Mouse (Mus musculus) frontal cortex, postnatal 25 days (tissue): ENCODE measurements around the gene Gm13723.

Experiments
- DNase-seq, 2 experiments: peaks; one replicate each; pipeline ENCODE4 v3.0.0; 2022; ENCODE audit warnings: low spot score in 2 of 2

The Gm13723 gene

DNA sequence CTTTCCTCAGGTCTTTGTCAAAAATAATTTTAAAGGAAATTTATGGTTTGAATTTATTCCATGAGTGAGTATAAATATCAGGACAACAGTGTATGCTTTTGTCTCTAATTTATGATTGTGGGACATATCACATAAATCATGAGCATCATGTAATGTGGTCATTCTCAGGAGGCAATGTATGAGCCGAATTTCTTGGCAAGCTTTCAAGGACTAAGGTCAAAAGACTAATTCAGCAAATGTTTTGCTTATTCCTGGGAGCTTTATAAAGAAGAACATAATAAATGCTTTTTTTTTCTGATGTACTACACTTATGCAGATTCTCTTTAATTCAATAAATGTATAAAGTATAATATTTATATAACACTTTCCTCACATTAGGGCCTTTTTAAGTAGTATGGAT, at the start of gene Gm13723:
Gene Gm13723 (minus strand): TSS at position 101 of the 400 bp plus-strand sequence.
- no peak for DNase-seq

DNA sequence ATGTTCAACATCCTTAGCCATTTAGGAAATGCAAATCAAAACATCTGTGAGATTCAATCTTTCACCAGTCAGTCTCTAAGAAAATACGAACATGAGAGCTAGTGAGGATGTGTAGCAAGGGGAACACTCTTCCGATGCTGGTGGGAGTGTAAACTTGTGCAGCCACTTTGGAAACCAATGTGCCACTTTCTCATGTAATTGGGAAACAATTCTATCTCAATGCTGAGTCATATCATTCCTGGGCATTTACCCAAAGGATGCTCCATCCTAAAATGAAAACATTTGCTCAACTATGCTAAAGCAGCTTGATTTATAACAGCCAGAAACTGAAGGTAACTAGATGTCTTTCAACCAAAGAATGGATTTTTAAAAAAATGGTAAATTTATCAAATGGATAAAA, 31.0 kb upstream of the Gm13723 start:
- DNase-seq, result no peak

DNA sequence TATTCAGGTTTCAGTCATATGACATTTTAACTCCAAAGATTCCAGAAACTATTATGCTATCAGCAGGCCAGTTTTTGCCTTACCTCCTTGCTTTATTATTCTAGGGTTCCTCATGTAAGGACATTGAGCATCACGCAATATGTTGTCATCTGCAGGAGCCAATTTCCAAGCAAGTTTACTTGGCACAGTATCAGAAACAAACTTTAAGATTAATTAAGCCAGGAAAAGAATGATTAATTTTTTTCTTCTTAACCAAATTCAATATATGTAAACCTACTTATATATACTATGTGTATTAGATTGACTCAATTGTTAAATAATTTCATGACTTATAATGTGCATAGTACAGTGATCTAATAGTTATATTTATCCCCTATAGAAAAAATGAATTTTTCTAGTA, 17.5 kb upstream of the Gm13723 start, which contains the start of gene Olfr1097:
Gene Olfr1097 (minus strand): TSS at position 101 of the 400 bp plus-strand sequence.
- DNase-seq, result no peak

DNA sequence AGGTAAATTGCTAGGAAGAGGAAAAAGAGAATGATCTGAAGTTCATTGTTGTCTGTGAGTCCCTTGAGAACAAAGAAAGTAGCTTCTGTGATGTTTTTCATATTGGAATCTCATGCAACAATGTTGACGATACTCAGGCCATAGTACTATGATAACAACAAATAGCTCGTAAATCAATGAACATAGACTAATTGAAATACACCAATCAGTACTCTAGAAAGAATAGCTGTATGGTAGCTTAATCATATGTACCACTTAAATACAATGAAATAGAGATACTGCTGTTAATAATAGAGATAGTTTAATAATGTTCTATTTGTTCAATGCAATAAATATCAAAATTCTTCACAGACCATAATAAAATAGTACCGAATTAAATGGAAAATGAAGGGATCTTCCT, 23.0 kb downstream of the Gm13723 start, which contains the start of gene Olfr1095:
Gene Olfr1095 (minus strand): TSS at position 101 of the 400 bp plus-strand sequence.
- DNase-seq, result no peak

DNA sequence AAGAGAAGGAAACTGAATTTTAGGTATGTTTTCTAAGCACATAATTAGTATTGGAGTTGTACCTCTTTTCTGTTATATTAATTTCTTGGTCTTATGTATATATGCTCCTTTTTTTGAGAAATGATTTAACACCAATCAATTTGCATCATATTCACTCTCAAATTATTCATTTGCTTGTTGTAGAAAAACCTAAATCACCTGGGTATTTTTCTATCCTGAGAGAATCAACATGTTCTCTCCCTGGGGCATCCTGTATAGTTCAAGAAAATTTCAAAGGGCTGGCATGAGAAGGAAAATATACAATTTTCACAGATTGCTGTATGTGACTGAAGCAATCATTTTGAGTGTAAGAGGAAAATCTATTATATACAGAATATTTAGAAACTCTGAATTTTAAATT, 50.2 kb downstream of the Gm13723 start, which contains the start of gene Olfr1094:
Gene Olfr1094 (plus strand): TSS at position 301 of the 400 bp plus-strand sequence.
- no peak for DNase-seq
